Mouse (Mus musculus) lung, embryonic 15.5 days (tissue): ENCODE data around the gene Tbc1d2. TPM values are rescaled to one million over a fixed set of nuclear protein-coding genes. Genes with fewer than 3 reads are reported as not detected.
"Not testable (repeated sequence)": the region's sequence is repeated elsewhere in the genome, so short reads cannot be mapped to it uniquely, and the experiment has no call there.

Experiments used
- ATAC-seq: fragments of 200-750 bp; cut with Nextera tagmentation; 2 replicates; pipeline ENCODE4 v1.8.0; 2017; ENCODE audit warnings: moderate number of reproducible peaks, borderline replicate concordance; ENCODE audit not compliant: low FRiP score, low TSS enrichment; ENCODE audit errors: extremely low read depth
- H3K27ac ChIP-seq: fragments of 300-500 bp; sonication (generic); 2 replicates; pipeline ENCODE4 v1.5.1; 2015; ENCODE audit warnings: moderate library complexity, mild to moderate bottlenecking, inconsistent platforms
- H3K27me3 ChIP-seq: fragments of 300-500 bp; sonication (generic); 2 replicates; pipeline ENCODE4 v1.6.1; 2015; ENCODE audit warnings: inconsistent platforms
- H3K36me3 ChIP-seq: fragments of 300-500 bp; sonication (generic); 2 replicates; pipeline ENCODE4 v1.6.1; 2015; ENCODE audit warnings: inconsistent platforms
- H3K4me1 ChIP-seq: fragments of 300-500 bp; sonication (generic); 2 replicates; pipeline ENCODE4 v1.6.1; 2015; ENCODE audit warnings: inconsistent platforms
- H3K4me2 ChIP-seq: fragments of 300-500 bp; sonication (generic); 2 replicates; pipeline ENCODE4 v1.6.1; 2015; ENCODE audit warnings: inconsistent platforms, mild to moderate bottlenecking, moderate library complexity
- H3K4me3 ChIP-seq: fragments of 300-500 bp; sonication (generic); 2 replicates; pipeline ENCODE4 v1.5.1; 2015; ENCODE audit warnings: mild to moderate bottlenecking, inconsistent platforms
- H3K9ac ChIP-seq: fragments of 300-500 bp; sonication (generic); 2 replicates; pipeline ENCODE4 v1.6.1; 2015; ENCODE audit warnings: inconsistent platforms
- H3K9me3 ChIP-seq: fragments of 300-500 bp; sonication (generic); 2 replicates; pipeline ENCODE4 v1.6.1; 2016; ENCODE audit warnings: inconsistent platforms
- WGBS: fragments of 180-500 bp; shearing (Covaris S2); methylation state at CpG from one replicate; pipeline ENCODE4 v1.1.7; 2015; 5-methylcytosine and 5-hydroxymethylcytosine counted together
- polyA plus RNA-seq: library from polyadenylated mRNA; unstranded; fragments of >200 nt; fragmentation: Nextera tagmentation; extraction: Ambion mirVana; gene quantifications from 2 replicates; pipeline ENCODE4 v1.2.1, GENCODE M21; 2015

The Tbc1d2 gene
- polyA plus RNA-seq, 1 experiment from 2014 or later: 3.6 TPM

- no peak overlapping the region for H3K4me2 ChIP-seq
These were observed 10.1 kb downstream of the Tbc1d2 start for GRCm38 (mm10) chr4:46639866-46640265.

GRCm38 (mm10) chr4:46637250-46637649 is 12.8 kb downstream of the Tbc1d2 start:
- H3K27me3 ChIP-seq, ATAC-seq, H3K4me2 ChIP-seq, H3K4me3 ChIP-seq, H3K9me3 ChIP-seq, H3K4me1 ChIP-seq, H3K36me3 ChIP-seq, H3K9ac ChIP-seq, H3K27ac ChIP-seq: not testable (repeated sequence)
- 91% methylated on average over 10 of the region's 10 CpGs for WGBS

More at GRCm38 (mm10) chr4:46639866-46640265, 10.1 kb downstream of the Tbc1d2 start:
- H3K4me3 ChIP-seq: no peak overlapping the region
- no peaks in the 10 kb centered on the region for H3K36me3 ChIP-seq
- 59% methylated on average over 8 of the region's 8 CpGs for WGBS
- no peaks in the 10 kb centered on the region for H3K9me3 ChIP-seq
- no peaks in the 10 kb centered on the region for H3K27me3 ChIP-seq
- no peak; the same call in 1 of the 2 replicates for ATAC-seq
- no peak overlapping the region for H3K9ac ChIP-seq
- peak overlapping the region; percentile 69; the same call in 1 of the 2 replicates for H3K27ac ChIP-seq
- peaks cover 7% of the 10 kb centered on the region; the same call in 1 of the 2 replicates for H3K4me1 ChIP-seq

GRCm38 (mm10) chr4:46635702-46636430 is 14.1 kb downstream of the Tbc1d2 start:
- 68% methylated on average over 16 of the region's 16 CpGs for WGBS
- Histone ChIP-seq H3K9me3 (no peaks in the 10 kb centered on the region), H3K4me3 (no peak overlapping the region), H3K27ac (no peak overlapping the region), H3K9ac (no peak overlapping the region), H3K36me3 (no peaks in the 10 kb centered on the region), H3K4me2 (no peak overlapping the region), H3K27me3 (no peaks in the 10 kb centered on the region), H3K4me1 (peaks cover 4% of the 10 kb centered on the region; the same call in 1 of the 2 replicates)
- ATAC-seq: no peak

DNA sequence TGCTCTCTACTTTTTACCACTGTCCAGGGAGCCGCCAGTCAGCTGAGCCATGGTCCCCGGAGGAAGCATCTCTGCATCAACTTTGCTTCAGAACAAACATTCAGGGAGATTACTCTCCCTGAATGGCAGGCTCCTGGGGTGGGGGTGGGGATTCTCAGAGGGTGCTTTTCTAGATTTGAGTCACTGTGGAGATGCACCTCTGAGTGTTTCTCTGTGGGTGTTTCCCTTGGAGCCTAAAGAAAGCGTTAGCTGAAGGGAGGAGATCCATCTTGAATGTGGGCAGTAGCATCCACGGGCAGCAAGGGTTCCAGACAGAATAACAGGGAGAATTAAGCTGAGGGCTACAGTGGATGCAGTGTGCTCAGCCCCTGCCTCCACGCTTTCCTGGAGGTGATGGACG is 15.1 kb downstream of the Tbc1d2 start:
- no peak overlapping the region for H3K4me2 ChIP-seq
- H3K27ac ChIP-seq: no peak overlapping the region
- no peaks in the 10 kb centered on the region for H3K27me3 ChIP-seq
- no peaks in the 10 kb centered on the region for H3K9me3 ChIP-seq
- no peak overlapping the region for H3K4me3 ChIP-seq
- H3K4me1 ChIP-seq: peaks cover 4% of the 10 kb centered on the region; the same call in 1 of the 2 replicates
- no peaks in the 10 kb centered on the region for H3K36me3 ChIP-seq
- WGBS: 42% methylated on average over 6 of the region's 6 CpGs
- no peak overlapping the region for H3K9ac ChIP-seq
- ATAC-seq: no peak

GRCm38 (mm10) chr4:46633565-46633964 is 16.4 kb downstream of the Tbc1d2 start:
- WGBS: 52% methylated on average over 6 of the region's 6 CpGs
- not testable (repeated sequence) for H3K27me3 ChIP-seq, H3K4me1 ChIP-seq, H3K9me3 ChIP-seq, H3K27ac ChIP-seq, H3K36me3 ChIP-seq, H3K9ac ChIP-seq, H3K4me2 ChIP-seq, H3K4me3 ChIP-seq, ATAC-seq

DNA sequence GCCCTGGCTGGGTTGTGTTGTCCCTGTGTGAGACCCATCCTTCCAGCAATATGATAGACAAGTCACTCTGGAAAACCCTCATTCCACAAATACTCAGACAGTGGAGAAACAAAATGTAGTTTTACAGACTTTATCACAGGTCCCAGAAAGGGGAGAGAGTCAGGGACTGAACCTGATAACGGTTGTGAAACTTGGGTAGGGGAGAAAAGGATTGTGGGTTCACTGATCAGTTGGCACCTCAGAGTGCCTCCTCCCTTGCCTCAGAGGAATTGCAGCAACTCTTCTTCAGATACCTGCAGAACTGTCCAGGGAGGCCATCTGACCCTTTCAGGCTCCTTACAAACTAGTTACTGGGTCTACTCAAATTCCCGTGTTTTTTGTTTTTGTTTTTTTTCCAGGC is 17.5 kb downstream of the Tbc1d2 start:
- ATAC-seq: no peak
- no peaks in the 10 kb centered on the region for H3K27me3 ChIP-seq
- H3K36me3 ChIP-seq: no peaks in the 10 kb centered on the region
- no peaks in the 10 kb centered on the region for H3K9me3 ChIP-seq
- WGBS: 64% methylated on average over 2 of the region's 2 CpGs
- H3K27ac ChIP-seq: no peak overlapping the region
- H3K4me1 ChIP-seq: peaks cover 4% of the 10 kb centered on the region; the same call in 1 of the 2 replicates
- H3K9ac ChIP-seq: no peak overlapping the region
- no peak overlapping the region for H3K4me3 ChIP-seq
- no peak overlapping the region for H3K4me2 ChIP-seq

- Histone ChIP-seq H3K4me3 (no peak overlapping the region), H3K9ac (no peak overlapping the region), H3K27me3 (no peaks in the 10 kb centered on the region), H3K4me1 (peaks cover 4% of the 10 kb centered on the region; the same call in 1 of the 2 replicates), H3K27ac (no peak overlapping the region), H3K4me2 (no peak overlapping the region), H3K9me3 (no peaks in the 10 kb centered on the region), H3K36me3 (no peaks in the 10 kb centered on the region)
- 49% methylated on average over 9 of the region's 9 CpGs for WGBS
- no peak for ATAC-seq
These were observed 19.6 kb downstream of the Tbc1d2 start for GRCm38 (mm10) chr4:46630390-46630789.

GRCm38 (mm10) chr4:46628873-46629272 is 21.1 kb downstream of the Tbc1d2 start:
- Histone ChIP-seq H3K4me2 (no peak overlapping the region), H3K27ac (no peak overlapping the region), H3K4me1 (peaks cover 4% of the 10 kb centered on the region; the same call in 1 of the 2 replicates), H3K27me3 (no peaks in the 10 kb centered on the region), H3K9me3 (no peaks in the 10 kb centered on the region), H3K9ac (no peak overlapping the region), H3K4me3 (no peak overlapping the region), H3K36me3 (no peaks in the 10 kb centered on the region)
- 26% methylated on average over 9 of the region's 9 CpGs for WGBS
- ATAC-seq: no peak

- no peak overlapping the region for H3K27ac ChIP-seq
- no peak overlapping the region for H3K4me2 ChIP-seq
These were observed 21.9 kb downstream of the Tbc1d2 start for GRCm38 (mm10) chr4:46628081-46628480.

GRCm38 (mm10) chr4:46625101-46625500 is 24.9 kb downstream of the Tbc1d2 start:
- H3K27ac ChIP-seq: no peak overlapping the region
- no peak overlapping the region for H3K4me2 ChIP-seq
- no peaks in the 10 kb centered on the region for H3K9me3 ChIP-seq

More at GRCm38 (mm10) chr4:46628081-46628480, 21.9 kb downstream of the Tbc1d2 start:
- no peak for ATAC-seq
- H3K9ac ChIP-seq: no peak overlapping the region
- no peaks in the 10 kb centered on the region for H3K27me3 ChIP-seq
- no peaks in the 10 kb centered on the region for H3K9me3 ChIP-seq
- 71% methylated on average over 11 of the region's 11 CpGs for WGBS
- H3K4me1 ChIP-seq: peaks cover 5% of the 10 kb centered on the region; the same call in 1 of the 2 replicates
- H3K4me3 ChIP-seq: no peak overlapping the region
- H3K36me3 ChIP-seq: no peaks in the 10 kb centered on the region

DNA sequence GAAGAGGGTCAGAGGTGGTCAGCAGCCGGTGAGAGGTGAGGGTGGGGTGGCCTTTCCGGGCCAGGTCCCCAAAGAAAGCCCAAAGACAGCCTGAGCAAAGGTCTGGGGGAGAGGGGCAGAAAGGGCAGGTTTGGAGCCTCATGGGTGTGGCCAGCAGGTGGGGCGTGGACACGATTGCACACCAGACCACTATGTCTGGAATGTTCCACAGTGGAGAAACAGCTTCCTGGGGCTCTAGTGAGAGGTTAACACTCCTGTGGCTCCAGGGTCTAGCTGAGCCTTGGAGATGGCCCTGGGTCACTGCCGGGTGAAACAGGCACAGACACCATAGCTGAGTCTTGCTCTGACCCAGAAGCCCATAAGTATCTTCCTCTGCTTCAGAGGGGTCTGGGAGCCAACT is 27.0 kb downstream of the Tbc1d2 start:
- Histone ChIP-seq H3K27me3 (no peaks in the 10 kb centered on the region), H3K4me2 (no peak overlapping the region), H3K9ac (no peak overlapping the region), H3K4me3 (no peak overlapping the region), H3K27ac (no peak overlapping the region), H3K9me3 (no peaks in the 10 kb centered on the region), H3K4me1 (0 out of 2 replicates have a peak, but pooled peaks cover 3% of the 10 kb centered on the region), H3K36me3 (no peaks in the 10 kb centered on the region)
- 66% methylated on average over 5 of the region's 5 CpGs for WGBS
- no peak for ATAC-seq

More at GRCm38 (mm10) chr4:46625101-46625500, 24.9 kb downstream of the Tbc1d2 start:
- no peaks in the 10 kb centered on the region for H3K36me3 ChIP-seq
- no peak overlapping the region for H3K4me3 ChIP-seq
- ATAC-seq: no peak
- 70% methylated on average over 10 of the region's 10 CpGs for WGBS
- H3K9ac ChIP-seq: no peak overlapping the region
- peaks cover 7% of the 10 kb centered on the region; the same call in 1 of the 2 replicates for H3K4me1 ChIP-seq
- H3K27me3 ChIP-seq: no peaks in the 10 kb centered on the region

GRCm38 (mm10) chr4:46620946-46621345 is 29.1 kb downstream of the Tbc1d2 start:
- no peak overlapping the region for H3K27ac ChIP-seq
- H3K9ac ChIP-seq: no peak overlapping the region
- 0 out of 2 replicates have a peak, but pooled peaks cover 3% of the 10 kb centered on the region for H3K4me1 ChIP-seq
- ATAC-seq: no peak
- no peak overlapping the region for H3K4me2 ChIP-seq
- H3K27me3 ChIP-seq: no peaks in the 10 kb centered on the region
- no peak overlapping the region for H3K4me3 ChIP-seq
- WGBS: 78% methylated on average over 8 of the region's 8 CpGs
- H3K36me3 ChIP-seq: no peaks in the 10 kb centered on the region
- H3K9me3 ChIP-seq: no peaks in the 10 kb centered on the region
